In genomic region chr5:137673015-137673414, GRCm38 (mm10) we compare ENCODE assay signal across 15 mouse cellular contexts. TPM values are rescaled to one million over a fixed set of nuclear protein-coding genes. Genes with fewer than 3 reads are reported as not detected.
DNase-seq lines count a peak whose midpoint lies in the region; ATAC-seq and TF ChIP-seq lines count a peak whose summit lies in the region.
"Had no signal": no experiment of that assay in that cellular context is flagged by ENCODE, and none has a peak within 500 bp of the region (broad histone marks: within the 10 kb centered on the region; RNA-seq: fewer than 3 reads in every experiment).

No protein-coding gene starts in this region.

- TF ChIP-seq POLR2A in testis, adult 2 months (IDR thresholded peaks at IDR 0.05; ENCODE audit: control insufficient read depth, low read depth, low read length), result no peak
- TF ChIP-seq POLR2A in cerebellum, adult 2 months (IDR thresholded peaks at IDR 0.05; ENCODE audit: borderline replicate concordance, insufficient read depth, low read length), result no peak

- H3K9ac ChIP-seq in liver, embryonic 14.5 days (replicated peaks), result peak overlapping the region; percentile 52
- H3K9ac ChIP-seq: limb, embryonic 15.5 days had no signal

- WGBS in heart, embryonic 10.5 days, result 73% methylated on average over 6 of the region's 6 CpGs
- WGBS in liver, embryonic 14.5 days (ENCODE audit: insufficient replicate concordance), result 25% methylated on average over 6 of the region's 6 CpGs
- 84% methylated on average over 6 of the region's 6 CpGs for WGBS in cerebellum, adult 2 months

- peak; percentile 92 for TF ChIP-seq EP300 in liver, embryonic 14.5 days (IDR thresholded peaks at IDR 0.05; ENCODE audit: low read depth)

- no peak overlapping the region for H3K27ac ChIP-seq in heart, embryonic 10.5 days
- peak overlapping the region; percentile 61; the same call in 1 of the 2 replicates for H3K27ac ChIP-seq in testis, adult 2 months (ENCODE audit: control insufficient read depth, insufficient read depth, low read depth, low read length)
- peak overlapping the region; percentile 69 for H3K27ac ChIP-seq in liver, embryonic 14.5 days
- H3K27ac ChIP-seq in cerebellum, adult 2 months (ENCODE audit: insufficient read depth, low read length), result no peak overlapping the region

- H3K9me3 ChIP-seq in heart, embryonic 10.5 days, result no peaks in the 10 kb centered on the region
- H3K9me3 ChIP-seq in liver, embryonic 14.5 days (ENCODE audit: control insufficient read depth, low read length), result no peaks in the 10 kb centered on the region
- H3K9me3 ChIP-seq: limb, embryonic 15.5 days; megakaryocyte, embryonic 14.5 days had no signal

- DNase-seq in heart, adult 11 months, result peak; percentile 85
- DNase-seq in heart, embryonic 10.5 days (ENCODE audit: low spot score), result no peak
- DNase-seq in testis, postnatal 14 days (ENCODE audit: low spot score), result no peak
- peak; percentile 64 to 78 (median 73) for DNase-seq in liver, embryonic 14.5 days (ENCODE audit: low read depth in 3 of 3, low spot score in 3 of 3)
- DNase-seq in cerebellum, postnatal 4 days (ENCODE audit: low spot score in 2 of 2), result no peak
- no peak for DNase-seq in cerebellum, adult 11 months
- no peak for DNase-seq in cerebellum, adult 2 months
- DNase-seq: heart, postnatal 4 days; kidney, adult 18-20 months; right cerebral cortex, postnatal 25 days; thymus, adult 18-20 months had no signal

- no peak overlapping the region for H3K4me3 ChIP-seq in heart, embryonic 10.5 days
- H3K4me3 ChIP-seq in testis, adult 2 months (ENCODE audit: control insufficient read depth, low read depth, low read length), result no peak overlapping the region
- peak overlapping the region in 1 of 2 experiments; percentile 22; a peak in 2 of 4 replicates for H3K4me3 ChIP-seq in liver, embryonic 14.5 days (ENCODE audit: insufficient read depth in 1 of 2, low read depth in 2 of 2, low read length in 2 of 2)
- H3K4me3 ChIP-seq in cerebellum, adult 2 months (replicated peaks; ENCODE audit: insufficient read depth, low read depth, low read length), result no peak overlapping the region
- H3K4me3 ChIP-seq: limb, embryonic 15.5 days had no signal

- H3K27me3 ChIP-seq in heart, embryonic 10.5 days (ENCODE audit: insufficient read depth, poor library complexity, severe bottlenecking), result no peaks in the 10 kb centered on the region
- H3K27me3 ChIP-seq in testis, adult 2 months (ENCODE audit: control insufficient read depth, insufficient read depth, low read length), result no peaks in the 10 kb centered on the region
- no peaks in the 10 kb centered on the region for H3K27me3 ChIP-seq in liver, embryonic 14.5 days (ENCODE audit: control insufficient read depth, insufficient read depth, low read length)
- H3K27me3 ChIP-seq in cerebellum, adult 2 months (ENCODE audit: control insufficient read depth, insufficient read depth, low read length), result no peaks in the 10 kb centered on the region
- H3K27me3 ChIP-seq: limb, embryonic 15.5 days; megakaryocyte, embryonic 14.5 days had no signal

- peak overlapping the region; percentile 59 for H3K4me2 ChIP-seq in liver, embryonic 14.5 days (ENCODE audit: low read depth)
- H3K4me2 ChIP-seq: limb, embryonic 15.5 days had no signal

- peaks cover 16% of the 10 kb centered on the region; the same call in 1 of the 2 replicates for H3K36me3 ChIP-seq in heart, embryonic 10.5 days
- no peaks in the 10 kb centered on the region for H3K36me3 ChIP-seq in testis, adult 2 months (ENCODE audit: control insufficient read depth, insufficient read depth, low read length)
- H3K36me3 ChIP-seq in liver, embryonic 14.5 days (replicated peaks; ENCODE audit: control insufficient read depth, insufficient read depth, low read depth), result peaks cover 13% of the 10 kb centered on the region
- H3K36me3 ChIP-seq: limb, embryonic 15.5 days had no signal

- peaks cover 27% of the 10 kb centered on the region for H3K4me1 ChIP-seq in heart, embryonic 10.5 days
- H3K4me1 ChIP-seq in testis, adult 2 months (ENCODE audit: control insufficient read depth, insufficient read depth, low read length), result peaks cover 10% of the 10 kb centered on the region
- peaks cover 28 to 39% of the 10 kb centered on the region in 2 experiments for H3K4me1 ChIP-seq in liver, embryonic 14.5 days (replicated peaks; ENCODE audit: control insufficient read depth in 2 of 2, insufficient read depth in 2 of 2, low read length in 1 of 2)
- no peaks in the 10 kb centered on the region for H3K4me1 ChIP-seq in cerebellum, adult 2 months (ENCODE audit: control insufficient read depth, insufficient read depth, low read length)

- TF ChIP-seq CTCF in testis, adult 2 months (IDR thresholded peaks at IDR 0.05; ENCODE audit: control insufficient read depth, insufficient read depth, insufficient replicate concordance, low read depth, low read length), result no peak
- TF ChIP-seq CTCF in liver, embryonic 14.5 days (IDR thresholded peaks at IDR 0.05; ENCODE audit: low read depth), result no peak
- TF ChIP-seq CTCF in cerebellum, adult 2 months (IDR thresholded peaks at IDR 0.05; ENCODE audit: borderline replicate concordance, insufficient read depth, low read depth, low read length), result no peak

- peak; percentile 81 for ATAC-seq in liver, embryonic 14.5 days (ENCODE audit: insufficient read depth)

RNA-seq across cellular contexts. Expression of gene Agfg2, which starts 11.5 kb away (rescaled TPM):
- polyA plus RNA-seq in heart, embryonic 10.5 days (2016; fragmentation: Nextera tagmentation; extraction: Ambion mirVana), result 31.9 and 34.0 TPM in 2 replicates
- 12.0 and 12.5 TPM in 2 replicates for polyA plus RNA-seq in testis, adult 2 months (2012; rRNA removed)
- polyA plus RNA-seq in liver, embryonic 14.5 days (2012; rRNA removed), result 22.4 and 24.6 TPM in 2 replicates
- 20.5 and 24.7 TPM in 2 replicates for polyA plus RNA-seq in liver, embryonic 14.5 days (2014; fragmentation: Nextera tagmentation; extraction: Ambion mirVana)
- 39.8 and 41.3 TPM in 2 replicates for polyA plus RNA-seq in cerebellum, adult 2 months (2012; rRNA removed)

RNA-seq across cellular contexts. Expression of gene Irs3, which starts 27.5 kb away (rescaled TPM):
- polyA plus RNA-seq in heart, embryonic 10.5 days (2016; fragmentation: Nextera tagmentation; extraction: Ambion mirVana), result 0.60 and 0.74 TPM in 2 replicates
- 0.22 and 0.24 TPM in 2 replicates for polyA plus RNA-seq in testis, adult 2 months (2012; rRNA removed)
- 0.02 TPM in 2 replicates for polyA plus RNA-seq in liver, embryonic 14.5 days (2012; rRNA removed)
- polyA plus RNA-seq in liver, embryonic 14.5 days (2014; fragmentation: Nextera tagmentation; extraction: Ambion mirVana), result not detected in 2 replicates
- polyA plus RNA-seq in cerebellum, adult 2 months (2012; rRNA removed), result 0.17 and 0.18 TPM in 2 replicates
- polyA plus RNA-seq: brain, embryonic 14.5 days had no signal

RNA-seq across cellular contexts. Expression of gene Sap25, which starts 31.9 kb away (rescaled TPM):
- 4.8 and 6.4 TPM in 2 replicates for polyA plus RNA-seq in heart, embryonic 10.5 days (2016; fragmentation: Nextera tagmentation; extraction: Ambion mirVana)
- polyA plus RNA-seq in testis, adult 2 months (2012; rRNA removed), result 37.9 and 42.4 TPM in 2 replicates
- 12.7 and 13.7 TPM in 2 replicates for polyA plus RNA-seq in liver, embryonic 14.5 days (2012; rRNA removed)
- polyA plus RNA-seq in liver, embryonic 14.5 days (2014; fragmentation: Nextera tagmentation; extraction: Ambion mirVana), result 2.3 and 2.9 TPM in 2 replicates
- 17.1 and 19.7 TPM in 2 replicates for polyA plus RNA-seq in cerebellum, adult 2 months (2012; rRNA removed)

RNA-seq across cellular contexts. Expression of gene Gm20605, which starts 44.0 kb away (rescaled TPM):
- 7.7 and 9.8 TPM in 2 replicates for polyA plus RNA-seq in heart, embryonic 10.5 days (2016; fragmentation: Nextera tagmentation; extraction: Ambion mirVana)
- polyA plus RNA-seq in testis, adult 2 months (2012; rRNA removed), result 15.0 and 15.6 TPM in 2 replicates
- 5.5 and 6.0 TPM in 2 replicates for polyA plus RNA-seq in liver, embryonic 14.5 days (2012; rRNA removed)
- 3.2 and 3.9 TPM in 2 replicates for polyA plus RNA-seq in liver, embryonic 14.5 days (2014; fragmentation: Nextera tagmentation; extraction: Ambion mirVana)
- polyA plus RNA-seq in cerebellum, adult 2 months (2012; rRNA removed), result 8.1 and 9.9 TPM in 2 replicates

RNA-seq across cellular contexts. Expression of gene Lrch4, which starts 44.1 kb away (rescaled TPM):
- 23.3 and 23.7 TPM in 2 replicates for polyA plus RNA-seq in heart, embryonic 10.5 days (2016; fragmentation: Nextera tagmentation; extraction: Ambion mirVana)
- 131 and 139 TPM in 2 replicates for polyA plus RNA-seq in testis, adult 2 months (2012; rRNA removed)
- polyA plus RNA-seq in liver, embryonic 14.5 days (2012; rRNA removed), result 13.9 and 16.1 TPM in 2 replicates
- 21.7 and 23.6 TPM in 2 replicates for polyA plus RNA-seq in liver, embryonic 14.5 days (2014; fragmentation: Nextera tagmentation; extraction: Ambion mirVana)
- 14.4 and 14.8 TPM in 2 replicates for polyA plus RNA-seq in cerebellum, adult 2 months (2012; rRNA removed)

Comparison
In these comparisons a context has a peak if more than half of its experiments do, and no peak if none do; other contexts are left out.
1. DNase-seq: peak in heart, adult 11 months (single experiment) and liver, embryonic 14.5 days (3 of 3); none in heart, embryonic 10.5 days (single experiment), testis, postnatal 14 days (single experiment), cerebellum, postnatal 4 days (0 of 2), cerebellum, adult 11 months (single experiment) and cerebellum, adult 2 months (0 of 2).
2. H3K27ac ChIP-seq: peak in testis, adult 2 months (single experiment) and liver, embryonic 14.5 days (single experiment); none in heart, embryonic 10.5 days (single experiment) and cerebellum, adult 2 months (single experiment).